Mouse (Mus musculus) activated CD4-positive, CD25-positive, alpha-beta regulatory T cell (primary cell): ENCODE results near the gene Tmem255a. TPM values are rescaled to one million over a fixed set of nuclear protein-coding genes. Genes with fewer than 3 reads are reported as not detected.

Experiments used
- polyA plus RNA-seq, 2 experiments: library from polyadenylated mRNA; unstranded; fragments of 100-300 nt; shearing (Covaris generic); gene quantifications; one replicate each; pipeline ENCODE4 v1.2.1; 2017

Gene Tmem255a
- polyA plus RNA-seq, result 1 to 10 TPM in 1 of 2 experiments, under 1 TPM in 1; 0.36 to 1.6 TPM

GRCm38 (mm10) chrX:38251851-38252571, at the start of gene Tmem255a:
TSS of gene Tmem255a (minus strand) at chrX:38252439.

GRCm38 (mm10) chrX:38189552-38190457, 62.4 kb downstream of the Tmem255a start, which contains the start of gene Zbtb33:
TSS of gene Zbtb33 (plus strand) at chrX:38189793.

Other genes with a start within 250 kb of the Tmem255a start
- gene Btg1-ps1, start 233.6 kb downstream of the Tmem255a start, polyA plus RNA-seq, result not detected
- gene Btg1-ps2, start 209.3 kb downstream of the Tmem255a start, polyA plus RNA-seq, result not detected
- not detected for gene Rhox10, start 186.0 kb downstream of the Tmem255a start, polyA plus RNA-seq
- gene Rhox11, start 167.3 kb downstream of the Tmem255a start, polyA plus RNA-seq, result not detected
- gene Rhox12, start 141.5 kb downstream of the Tmem255a start, polyA plus RNA-seq, result under 1 TPM in 1 of 2 experiments, not detected in 1; 0.28 TPM
- gene Rhox13, start 131.2 kb downstream of the Tmem255a start, polyA plus RNA-seq, result not detected
- 1 to 10 TPM; 1.3 to 1.9 TPM for gene Zbtb33, start 62.6 kb downstream of the Tmem255a start, polyA plus RNA-seq
- gene Atp1b4, start 63.7 kb upstream of the Tmem255a start, polyA plus RNA-seq, result not detected
- gene Lamp2, start 204.0 kb upstream of the Tmem255a start, polyA plus RNA-seq, result 10 to 100 TPM; 59.0 to 90.9 TPM